8 mouse cellular contexts compared by ENCODE assay signal in the genomic region with DNA sequence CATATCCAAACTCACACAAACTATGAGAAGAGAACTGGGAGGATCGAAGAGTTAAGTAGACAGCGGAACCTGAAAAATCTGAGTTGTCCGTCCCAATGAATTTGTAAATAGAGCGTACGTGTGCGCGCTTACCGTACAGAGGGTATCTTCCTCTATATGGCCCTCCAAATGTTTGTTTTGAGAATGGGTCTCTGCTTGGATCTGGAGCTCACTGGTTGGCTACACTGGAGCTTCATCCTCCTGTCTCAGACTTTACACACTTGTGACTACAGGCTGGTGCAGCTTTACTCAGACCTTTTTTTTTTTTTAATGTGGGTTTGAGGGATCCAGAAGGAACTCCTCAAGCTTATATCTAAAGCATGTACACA. TPM values are rescaled to one million over a fixed set of nuclear protein-coding genes. Genes with fewer than 3 reads are reported as not detected.
DNase-seq lines count a peak whose midpoint lies in the region; ATAC-seq and TF ChIP-seq lines count a peak whose summit lies in the region.

No protein-coding gene starts in this region.

- under 1% methylated on average over 8 of the region's 8 CpGs for WGBS in lung, adult 2 months
- whole genome bisulfite sequencing in embryonic facial prominence, embryonic 14.5 days, result 2% methylated on average over 8 of the region's 8 CpGs
- WGBS in intestine, postnatal 0 days, result 4% methylated on average over 8 of the region's 8 CpGs
- WGBS in neural tube, embryonic 13.5 days, result 3% methylated on average over 8 of the region's 8 CpGs

- H3K4me1 ChIP-seq in lung, adult 2 months (ENCODE audit: control insufficient read depth, insufficient read depth, low read length), result peaks cover 6% of the 10 kb centered on the region
- peaks cover 9% of the 10 kb centered on the region for H3K4me1 ChIP-seq in embryonic facial prominence, embryonic 14.5 days (ENCODE audit: control insufficient read depth, insufficient read depth, low read length)
- peaks cover 2% of the 10 kb centered on the region; the same call in 1 of the 2 replicates for H3K4me1 ChIP-seq in intestine, postnatal 0 days (replicated peaks; ENCODE audit: control insufficient read depth, insufficient read depth, low read length)
- peaks cover 9% of the 10 kb centered on the region for H3K4me1 ChIP-seq in neural tube, embryonic 13.5 days (replicated peaks)

- peak overlapping the region; percentile 71 for H3K27ac ChIP-seq in embryonic facial prominence, embryonic 14.5 days (replicated peaks; ENCODE audit: low read depth, low read length)
- H3K27ac ChIP-seq in intestine, postnatal 0 days (ENCODE audit: low read depth, low read length), result peak overlapping the region; percentile 60; the same call in 1 of the 2 replicates
- H3K27ac ChIP-seq in neural tube, embryonic 13.5 days (replicated peaks), result peak overlapping the region; percentile 81

- H3K36me3 ChIP-seq in embryonic facial prominence, embryonic 14.5 days (ENCODE audit: control insufficient read depth, insufficient read depth, low read length), result peaks cover 12% of the 10 kb centered on the region
- peaks cover 4% of the 10 kb centered on the region; the same call in 1 of the 2 replicates for H3K36me3 ChIP-seq in intestine, postnatal 0 days (ENCODE audit: control insufficient read depth, insufficient read depth)
- no peaks in the 10 kb centered on the region for H3K36me3 ChIP-seq in neural tube, embryonic 13.5 days

- DNase-seq in lung, adult 2 months, result no peak
- no peak for DNase-seq in lung, postnatal 36 days
- DNase-seq in embryonic facial prominence, embryonic 14.5 days (ENCODE audit: low spot score), result no peak
- DNase-seq in adrenal gland, adult 18-20 months (ENCODE audit: low spot score in 2 of 2), result no peak
- no peak for DNase-seq in spleen, postnatal 14 days (ENCODE audit: low spot score in 2 of 2)
- no peak for DNase-seq in embryo, embryonic 10 days (ENCODE audit: low spot score)

- ATAC-seq in embryonic facial prominence, embryonic 14.5 days (ENCODE audit: low read depth), result peak; percentile 17
- ATAC-seq in intestine, postnatal 0 days, result 0 out of 2 replicates have a peak, but pooled peaks have one; percentile 9
- ATAC-seq in neural tube, embryonic 13.5 days (ENCODE audit: low read depth), result peak; percentile 70

- peak overlapping the region; percentile 92 for H3K9ac ChIP-seq in embryonic facial prominence, embryonic 14.5 days (ENCODE audit: low read depth, low read length)
- peak overlapping the region; percentile 81 for H3K9ac ChIP-seq in intestine, postnatal 0 days (ENCODE audit: low read depth, low read length)
- peak overlapping the region; percentile 91 for H3K9ac ChIP-seq in neural tube, embryonic 13.5 days

- H3K27me3 ChIP-seq in embryonic facial prominence, embryonic 14.5 days (replicated peaks; ENCODE audit: control insufficient read depth, insufficient read depth, low read length), result no peaks in the 10 kb centered on the region
- no peaks in the 10 kb centered on the region for H3K27me3 ChIP-seq in intestine, postnatal 0 days (replicated peaks; ENCODE audit: control insufficient read depth, insufficient read depth, low read length)
- H3K27me3 ChIP-seq in neural tube, embryonic 13.5 days, result peaks cover 9% of the 10 kb centered on the region; the same call in 1 of the 2 replicates

- TF ChIP-seq CTCF in lung, adult 2 months (IDR thresholded peaks at IDR 0.05; ENCODE audit: insufficient read depth, low read length), result no peak
- TF ChIP-seq CTCF in intestine, postnatal 0 days (IDR thresholded peaks at IDR 0.05; ENCODE audit: low read depth), result no peak

- peak overlapping the region; percentile 89 for H3K4me3 ChIP-seq in lung, adult 2 months (replicated peaks; ENCODE audit: extremely low read depth, low read depth, low read length)
- peak overlapping the region; percentile 89 for H3K4me3 ChIP-seq in embryonic facial prominence, embryonic 14.5 days (ENCODE audit: low read depth, low read length)
- peak overlapping the region; percentile 94 for H3K4me3 ChIP-seq in intestine, postnatal 0 days (ENCODE audit: low read depth, low read length)
- H3K4me3 ChIP-seq in neural tube, embryonic 13.5 days, result peak overlapping the region; percentile 92

- no peak for TF ChIP-seq POLR2A in lung, adult 2 months (IDR thresholded peaks at IDR 0.05; ENCODE audit: borderline replicate concordance, extremely low read depth, low read depth, low read length)

- H3K4me2 ChIP-seq in embryonic facial prominence, embryonic 14.5 days (ENCODE audit: low read depth, low read length), result peak overlapping the region; percentile 81
- H3K4me2 ChIP-seq in intestine, postnatal 0 days (replicated peaks; ENCODE audit: low read depth), result peak overlapping the region; percentile 67
- H3K4me2 ChIP-seq in neural tube, embryonic 13.5 days, result peak overlapping the region; percentile 91

- no peaks in the 10 kb centered on the region for H3K9me3 ChIP-seq in embryonic facial prominence, embryonic 14.5 days (ENCODE audit: control insufficient read depth, low read length)
- no peaks in the 10 kb centered on the region for H3K9me3 ChIP-seq in intestine, postnatal 0 days (ENCODE audit: control insufficient read depth)
- H3K9me3 ChIP-seq in neural tube, embryonic 13.5 days, result no peaks in the 10 kb centered on the region

RNA-seq across cellular contexts. Expression of gene Cdadc1, which starts 0.5 kb away (rescaled TPM):
- 6.3 and 9.9 TPM in 2 replicates for polyA plus RNA-seq in lung, adult 2 months (2012; rRNA removed)
- polyA plus RNA-seq in embryonic facial prominence, embryonic 14.5 days (2014; fragmentation: Nextera tagmentation; extraction: Ambion mirVana), result 32.1 and 33.1 TPM in 2 replicates
- 22.3 and 24.3 TPM in 2 replicates for polyA plus RNA-seq in intestine, postnatal 0 days (2015; fragmentation: Nextera tagmentation; extraction: Ambion mirVana)
- polyA plus RNA-seq in neural tube, embryonic 13.5 days (2015; fragmentation: Nextera tagmentation; extraction: Ambion mirVana), result 36.1 and 38.5 TPM in 2 replicates
- 10 to 100 TPM; 64.6 to 76.2 TPM for total RNA-seq in adrenal gland, adult 18-20 months (2021)

RNA-seq across cellular contexts. Expression of gene Shisa2, which starts 26.9 kb away (rescaled TPM):
- polyA plus RNA-seq in lung, adult 2 months (2012; rRNA removed), result 8.1 and 10.9 TPM in 2 replicates
- polyA plus RNA-seq in embryonic facial prominence, embryonic 14.5 days (2014; fragmentation: Nextera tagmentation; extraction: Ambion mirVana), result 33.9 and 36.5 TPM in 2 replicates
- polyA plus RNA-seq in intestine, postnatal 0 days (2015; fragmentation: Nextera tagmentation; extraction: Ambion mirVana), result 4.6 and 4.8 TPM in 2 replicates
- 3.6 and 9.1 TPM in 2 replicates for polyA plus RNA-seq in neural tube, embryonic 13.5 days (2015; fragmentation: Nextera tagmentation; extraction: Ambion mirVana)
- total RNA-seq in adrenal gland, adult 18-20 months (2021), result 1 to 10 TPM in 1 of 2 experiments, under 1 TPM in 1; 0.74 to 1.2 TPM

Comparison
In these comparisons a context has a peak if more than half of its experiments do, and no peak if none do; other contexts are left out.
1. ATAC-seq: peak in every context shown above with its lines; median percentile 70 in neural tube, embryonic 13.5 days; 17 in embryonic facial prominence, embryonic 14.5 days; 9 in intestine, postnatal 0 days.